Mouse (Mus musculus): ENCODE results near the gene Ctso. TPM values are rescaled to one million over a fixed set of nuclear protein-coding genes. Genes with fewer than 3 reads are reported as not detected.

Gene Ctso
- polyA plus RNA-seq, 1 experiment from 2014 or later: 8.5 TPM

- 2% methylated on average over 1 of the region's 1 CpGs for WGBS
- peak; percentile 76 for ATAC-seq
- no peak overlapping the region for H3K4me3 ChIP-seq
- H3K27ac ChIP-seq: no peak overlapping the region
- H3K9ac ChIP-seq: no peak overlapping the region
- no peak overlapping the region for H3K4me2 ChIP-seq
- no peaks in the 10 kb centered on the region for H3K9me3 ChIP-seq (replicated peaks)
- no peaks in the 10 kb centered on the region for H3K36me3 ChIP-seq (ENCODE audit: poor library complexity, severe bottlenecking)
- H3K4me1 ChIP-seq: no peaks in the 10 kb centered on the region
- H3K27me3 ChIP-seq: no peaks in the 10 kb centered on the region
These were observed 63.6 kb downstream of the Ctso start for GRCm38 (mm10) chr3:81995988-81996387.

Other genes starting within 250 kb of the Ctso start
- 0.19 and 0.77 TPM in 2 replicates for gene Tdo2, start 43.6 kb downstream of the Ctso start, polyA plus RNA-seq (2015; fragmentation: Nextera tagmentation; extraction: Ambion mirVana)
- not detected in 2 replicates for gene Asic5, start 49.7 kb downstream of the Ctso start, polyA plus RNA-seq (2015; fragmentation: Nextera tagmentation; extraction: Ambion mirVana)
- gene Gucy1b1, start 142.1 kb downstream of the Ctso start, polyA plus RNA-seq (2015; fragmentation: Nextera tagmentation; extraction: Ambion mirVana): 23.5 and 26.4 TPM in 2 replicates
- gene Gucy1a1, start 213.2 kb downstream of the Ctso start, polyA plus RNA-seq (2015; fragmentation: Nextera tagmentation; extraction: Ambion mirVana): 15.3 and 17.4 TPM in 2 replicates